Mouse (Mus musculus) CH12.LX (cell line): ENCODE results near the gene Lrrk2. TPM values are rescaled to one million over a fixed set of nuclear protein-coding genes. Genes with fewer than 3 reads are reported as not detected.

ENCODE experiments used
- DNase-seq: peaks from one replicate; pipeline ENCODE4 v3.0.0-alpha.2; 2013; ENCODE audit errors: extremely low read depth
- H3K27ac ChIP-seq: 2 replicates; pipeline ENCODE4 v1.5.1; 2012; ENCODE audit warnings: low read depth, mild to moderate bottlenecking, control low read depth, moderate library complexity; ENCODE audit not compliant: insufficient read depth
- H3K27me3 ChIP-seq: replicated peaks from 2 replicates; pipeline ENCODE3; 2012; ENCODE audit warnings: inconsistent platforms
- H3K36me3 ChIP-seq, 2 experiments: replicated peaks in 1 of 2; 2 replicates each; pipeline versions ENCODE3 to v1.6.1; 2012; ENCODE audit warnings: inconsistent platforms in 1 of 2, low read length in 1 of 2, mild to moderate bottlenecking in 1 of 2, mixed read lengths in 1 of 2, moderate library complexity in 1 of 2; ENCODE audit not compliant: control insufficient read depth in 1 of 2, insufficient read depth in 1 of 2
- H3K4me1 ChIP-seq, 2 experiments: 2 replicates each; pipeline ENCODE4 v1.6.1; 2012; ENCODE audit warnings: inconsistent platforms in 1 of 2, moderate library complexity in 1 of 2; ENCODE audit not compliant: insufficient read depth in 2 of 2, control insufficient read depth in 1 of 2
- H3K4me2 ChIP-seq: 2 replicates; pipeline ENCODE4 v1.6.1; 2012; ENCODE audit warnings: low read depth, mild to moderate bottlenecking, control low read depth; ENCODE audit not compliant: poor library complexity, insufficient read depth, severe bottlenecking
- H3K4me3 ChIP-seq, 3 experiments: fragments of 150-350 bp in 1 of 3; sonication (generic) in 1 of 3; replicated peaks in 1 of 3; 2 replicates each; pipeline versions ENCODE3 to v1.5.1; 2011 to 2012; ENCODE audit warnings: low read depth in 2 of 3, low read length in 2 of 3, mild to moderate bottlenecking in 2 of 3, moderate library complexity in 2 of 3, control low read depth in 1 of 3, improper control_type of control experiment in 1 of 3, inconsistent platforms in 1 of 3, mixed read lengths in 1 of 3; ENCODE audit not compliant: poor library complexity in 1 of 3
- H3K79me2 ChIP-seq: replicated peaks from 2 replicates; pipeline ENCODE4 v1.6.1; 2012; ENCODE audit warnings: mild to moderate bottlenecking, moderate library complexity; ENCODE audit not compliant: control insufficient read depth, poor library complexity, insufficient read depth, severe bottlenecking; ENCODE audit errors: extremely low read depth
- H3K9ac ChIP-seq: 2 replicates; pipeline ENCODE4 v1.6.1; 2012; ENCODE audit warnings: low read depth, mild to moderate bottlenecking, control low read depth, moderate library complexity; ENCODE audit not compliant: insufficient read depth
- H3K9me3 ChIP-seq: replicated peaks from 2 replicates; pipeline ENCODE3; 2012; ENCODE audit warnings: low read length, inconsistent platforms, mixed read lengths
- BHLHE40 ChIP-seq: IDR thresholded peaks from 2 replicates; pipeline ENCODE4 v1.6.1; 2011; ENCODE audit warnings: mild to moderate bottlenecking, low read depth, low read length, improper control_type of control experiment
- CHD2 ChIP-seq: IDR thresholded peaks from 2 replicates; pipeline ENCODE4 v1.6.1; 2011; ENCODE audit warnings: low read length, improper control_type of control experiment
- ELF1 ChIP-seq: IDR thresholded peaks from 2 replicates; pipeline ENCODE4 v1.6.1; 2014; ENCODE audit warnings: low read depth, mild to moderate bottlenecking, inconsistent platforms, low read length, improper control_type of control experiment
- ETS1 ChIP-seq: conservative IDR thresholded peaks from 2 replicates; pipeline ENCODE4 v1.6.1; 2012; ENCODE audit warnings: low read depth, mild to moderate bottlenecking, inconsistent platforms, low read length, improper control_type of control experiment, moderate library complexity
- GABPA ChIP-seq: IDR thresholded peaks from 2 replicates; pipeline ENCODE4 v1.6.1; 2012; ENCODE audit warnings: low read depth, low read length, improper control_type of control experiment, inconsistent platforms; ENCODE audit not compliant: insufficient replicate concordance
- IRF4 ChIP-seq: IDR thresholded peaks from 2 replicates; pipeline ENCODE4 v1.6.1; 2014; ENCODE audit warnings: low read depth, mild to moderate bottlenecking, inconsistent platforms, low read length, improper control_type of control experiment
- KAT2A ChIP-seq: IDR thresholded peaks from 2 replicates; pipeline ENCODE4 v1.6.1; 2012; ENCODE audit warnings: low read length, improper control_type of control experiment, inconsistent platforms; ENCODE audit not compliant: insufficient replicate concordance
- MAFK ChIP-seq: IDR thresholded peaks from 2 replicates; pipeline ENCODE4 v1.6.1; 2011; ENCODE audit warnings: low read length, improper control_type of control experiment; ENCODE audit not compliant: insufficient replicate concordance
- MAZ ChIP-seq: IDR thresholded peaks from 2 replicates; pipeline ENCODE4 v1.6.1; 2012; ENCODE audit warnings: low read depth, mild to moderate bottlenecking, inconsistent platforms, low read length, improper control_type of control experiment, moderate library complexity
- MYC ChIP-seq: IDR thresholded peaks from 2 replicates; pipeline ENCODE4 v1.6.1; 2011; ENCODE audit warnings: low read depth, mild to moderate bottlenecking, improper control_type of control experiment, low read length
- NELFE ChIP-seq: IDR thresholded peaks from 2 replicates; pipeline ENCODE4 v1.6.1; 2011; ENCODE audit warnings: low read depth, low read length, improper control_type of control experiment
- POLR2AphosphoS2 ChIP-seq: IDR thresholded peaks from 2 replicates; pipeline ENCODE4 v1.6.1; 2011; ENCODE audit warnings: low read depth, low read length, improper control_type of control experiment
- TBP ChIP-seq: conservative IDR thresholded peaks from 2 replicates; pipeline ENCODE4 v1.6.1; 2011; ENCODE audit warnings: low read depth, low read length, improper control_type of control experiment
- TCF12 ChIP-seq: IDR thresholded peaks from 2 replicates; pipeline ENCODE4 v1.6.1; 2014; ENCODE audit warnings: low read depth, mild to moderate bottlenecking, inconsistent platforms, low read length, improper control_type of control experiment
- USF1 ChIP-seq: IDR thresholded peaks from 2 replicates; pipeline ENCODE4 v1.6.1; 2014; ENCODE audit warnings: low read depth, mild to moderate bottlenecking, inconsistent platforms, low read length, improper control_type of control experiment
- USF2 ChIP-seq: conservative IDR thresholded peaks from 2 replicates; pipeline ENCODE4 v1.6.1; 2011; ENCODE audit warnings: low read depth, low read length, improper control_type of control experiment
- ZKSCAN1 ChIP-seq: IDR thresholded peaks from 2 replicates; pipeline ENCODE4 v1.6.1; 2012; ENCODE audit warnings: low read depth, inconsistent platforms, low read length, improper control_type of control experiment, borderline replicate concordance
- ZMIZ1 ChIP-seq: IDR thresholded peaks from 2 replicates; pipeline ENCODE4 v1.6.1; 2012; ENCODE audit warnings: low read depth, mild to moderate bottlenecking, inconsistent platforms, low read length, improper control_type of control experiment
- dilution Hi-C: fragments of 300-500 bp; cut with MboI; formaldehyde crosslinking; loops from 2 replicates; pipeline ENCODE4 v1.14.3; 2020; ENCODE audit warnings: low sequenced_read_pairs; ENCODE audit not compliant: extremely low pct_unique_long_range_greater_than_20kb, extremely low pct_ligation_motif_present
- in situ Hi-C: fragments of 300-500 bp; cut with MboI; formaldehyde crosslinking; loops from 3 replicates; pipeline ENCODE4 v1.14.3; 2019; ENCODE audit warnings: low sequenced_read_pairs, low pct_ligation_motif_present, low pct_unique_long_range_greater_than_20kb, mixed read lengths
- polyA plus RNA-seq: library from polyadenylated mRNA; unstranded; fragments of >175 nt; gene quantifications from 2 replicates; pipeline ENCODE4 v1.2.1, GENCODE M21; 2012; ENCODE audit warnings: low read depth; ENCODE audit not compliant: insufficient read length
- total RNA-seq, 2 experiments: library from RNA; depleted of rRNA; stranded (reverse); fragments of 300-350 nt in 1 of 2; fragments of >200 nt in 1 of 2; gene quantifications; 2 replicates each; pipeline ENCODE4 v1.2.3; 2012 to 2014

Lrrk2 gene
- total and polyA plus RNA-seq, 3 experiments = not detected

DNA sequence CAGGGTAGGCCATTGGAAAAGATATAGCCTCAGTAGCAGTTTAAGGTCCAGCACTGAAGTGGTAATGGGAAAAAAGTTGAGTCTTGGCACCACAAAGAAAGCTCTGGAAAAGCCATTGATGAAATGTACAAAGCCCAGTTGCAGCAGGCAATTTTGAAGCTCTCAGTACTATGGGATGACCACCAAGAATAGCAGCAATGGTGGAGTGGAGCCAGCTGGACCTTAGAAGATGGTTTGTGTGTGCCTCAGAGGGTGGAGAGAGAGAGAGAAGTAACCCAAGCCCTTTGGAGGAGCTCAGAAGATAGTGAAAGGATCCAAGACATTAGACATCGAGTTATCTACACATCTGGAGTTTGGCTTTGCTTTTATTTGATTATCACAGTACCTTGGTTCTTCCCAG lies 20.1 kb downstream of the Lrrk2 start:
- in situ Hi-C loops = no loop called here
- H3K79me2 ChIP-seq = no peaks in the 10 kb centered on the region

GRCm38 (mm10) chr15:91693856-91694255 lies 20.9 kb downstream of the Lrrk2 start:
- no peak overlapping the region for H3K4me2 ChIP-seq
- peaks cover 63% of the 10 kb centered on the region for H3K9me3 ChIP-seq
- dilution Hi-C loops (no loop called here), in situ Hi-C loops (no loop called here)
- H3K4me3 ChIP-seq = no peak overlapping the region
- H3K36me3 ChIP-seq = no peaks in the 10 kb centered on the region
- no peak overlapping the region for H3K9ac ChIP-seq
- H3K79me2 ChIP-seq = no peaks in the 10 kb centered on the region
- H3K27me3 ChIP-seq = no peaks in the 10 kb centered on the region
- no peaks in the 10 kb centered on the region for H3K4me1 ChIP-seq
- DNase-seq = no peak
- TF ChIP-seq ELF1 (no peak), MAFK (no peak), KAT2A (no peak), MAZ (no peak), CHD2 (no peak), NELFE (no peak), ETS1 (no peak), USF2 (no peak), ZMIZ1 (no peak), GABPA (no peak)
- no peak overlapping the region for H3K27ac ChIP-seq

More for the DNA sequence above, 20.1 kb downstream of the Lrrk2 start:
- no peak for DNase-seq
- Histone ChIP-seq H3K27me3 (no peaks in the 10 kb centered on the region), H3K9me3 (peaks cover 61% of the 10 kb centered on the region), H3K4me2 (no peak overlapping the region), H3K9ac (no peak overlapping the region), H3K36me3 (no peaks in the 10 kb centered on the region), H3K27ac (no peak overlapping the region), H3K4me1 (no peaks in the 10 kb centered on the region), H3K4me3 (no peak overlapping the region)
- no peak for TF ChIP-seq ZKSCAN1
- no peak for TF ChIP-seq KAT2A
- TF ChIP-seq USF1 = no peak
- no peak for TF ChIP-seq TCF12
- TF ChIP-seq TBP = no peak
- no peak for TF ChIP-seq ELF1
- no peak for TF ChIP-seq POLR2AphosphoS2
- no peak for TF ChIP-seq BHLHE40
- no peak for TF ChIP-seq MYC
- no peak for TF ChIP-seq IRF4
- dilution Hi-C loops = no loop called here
